Mouse (Mus musculus): ENCODE measurements at regions not wholly inside any gene's neighbourhood (a gene's known extent, or its start where the extent isn't known, plus 50 kb on each side); places are given as distances from the start of the nearest gene placed in this dataset.

DNA sequence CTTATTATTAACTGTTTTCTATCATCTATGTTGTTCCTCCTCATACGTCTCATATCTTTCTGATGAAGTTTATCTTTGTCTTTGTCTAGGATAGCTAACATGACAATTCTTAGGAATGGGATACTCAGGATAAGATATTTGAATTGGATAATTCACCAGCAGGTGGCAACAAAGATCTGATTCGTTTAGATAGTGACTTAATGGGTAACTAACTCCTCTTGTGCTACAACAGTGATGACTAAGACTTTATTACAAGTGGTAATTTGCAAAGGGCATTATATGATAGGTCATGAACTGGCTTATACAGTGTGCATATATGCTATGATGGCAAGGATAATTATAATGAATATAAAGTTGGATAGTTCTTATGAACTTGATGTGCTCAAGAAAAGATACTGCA, 1207.9 kb downstream of the Nxph1 start:
- intact Hi-C loops (cut with DNase I) = no loop called here
- peak in 1 of 2 experiments; percentile 9 for DNase-seq (ENCODE audit: low spot score in 2 of 2)

DNA sequence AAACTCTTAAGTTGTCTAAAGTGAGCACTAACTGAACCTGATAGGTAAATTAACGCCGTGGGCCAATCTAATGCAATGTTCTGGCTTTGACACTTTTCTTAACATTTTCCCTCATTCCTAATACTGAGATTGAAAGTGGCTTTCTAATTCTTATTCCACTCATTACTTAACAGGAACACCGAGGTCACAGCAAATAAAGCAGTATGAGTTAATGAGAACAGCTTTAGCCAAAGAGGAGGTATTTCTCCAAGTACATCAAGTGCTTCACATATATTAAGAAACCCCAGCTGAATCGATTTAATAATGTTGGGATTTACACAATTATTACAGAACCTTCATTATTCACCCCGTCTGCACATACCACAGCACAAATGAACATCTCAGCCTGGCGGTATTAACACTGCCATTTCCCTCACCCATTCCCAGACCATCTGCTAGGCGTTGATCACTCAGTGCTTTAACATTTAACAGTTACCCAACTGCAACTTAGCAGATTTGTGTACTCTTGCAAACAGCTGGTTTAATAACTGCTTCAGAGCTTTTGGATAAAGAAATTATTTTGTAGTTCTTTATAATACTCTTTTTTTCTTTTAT, 1233.5 kb downstream of the Nxph1 start:
- intact Hi-C loops (cut with DNase I) = no loop called here
- no peak for DNase-seq (ENCODE audit: low spot score in 2 of 2)

DNA sequence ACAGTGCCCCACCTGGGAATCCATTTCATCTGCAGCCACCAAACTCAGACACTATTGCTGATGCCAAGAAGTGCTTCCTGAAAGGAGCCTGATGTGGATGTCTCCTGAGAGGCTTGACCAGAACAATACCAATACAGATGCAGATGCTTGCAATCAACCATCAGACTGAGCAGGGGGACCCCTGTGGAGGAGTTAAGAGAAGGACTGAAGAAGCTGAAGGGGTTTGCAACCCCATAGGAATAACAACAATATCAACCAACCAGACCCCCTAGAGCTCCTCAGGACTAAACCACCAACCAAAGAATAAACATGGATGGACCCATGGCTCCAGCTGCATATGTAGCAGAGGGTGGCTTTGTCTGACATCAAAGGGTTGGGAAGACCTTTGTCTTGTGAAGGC, 1237.7 kb downstream of the Nxph1 start:
- no peak for DNase-seq (ENCODE audit: low spot score in 2 of 2)
- intact Hi-C loops (cut with DNase I) = no loop called here
